Mouse (Mus musculus) limb, embryonic 14.5 days (tissue): ENCODE data around the gene Gabrg3. TPM values are rescaled to one million over a fixed set of nuclear protein-coding genes. Genes with fewer than 3 reads are reported as not detected.
"Not testable (repeated sequence)": the region's sequence is repeated elsewhere in the genome, so short reads cannot be mapped to it uniquely, and the experiment has no call there.

Source experiments
- ATAC-seq: fragments of 200-750 bp; cut with Nextera tagmentation; 2 replicates; pipeline ENCODE4 v1.8.0; 2017; ENCODE audit warnings: low read depth, moderate number of reproducible peaks, moderate TSS enrichment; ENCODE audit not compliant: low FRiP score
- DNase-seq: peaks from one replicate; pipeline ENCODE4 v3.0.0-alpha.2; 2015; ENCODE audit warnings: low spot score
- H3K27ac ChIP-seq: fragments of 300-500 bp; sonication (generic); replicated peaks from 2 replicates; pipeline ENCODE4 v1.5.1; 2014; ENCODE audit warnings: low read depth, mild to moderate bottlenecking, low read length, moderate library complexity, mixed read lengths
- H3K27me3 ChIP-seq: fragments of 300-500 bp; sonication (generic); 2 replicates; pipeline ENCODE4 v1.6.1; 2014; ENCODE audit warnings: low read length, mixed read lengths; ENCODE audit not compliant: control insufficient read depth, insufficient read depth
- H3K36me3 ChIP-seq: fragments of 300-500 bp; sonication (generic); 2 replicates; pipeline ENCODE4 v1.6.1; 2014; ENCODE audit warnings: mild to moderate bottlenecking, low read length, moderate library complexity, mixed read lengths; ENCODE audit not compliant: control insufficient read depth, insufficient read depth
- H3K4me1 ChIP-seq: fragments of 300-500 bp; sonication (generic); 2 replicates; pipeline ENCODE4 v1.6.1; 2014; ENCODE audit warnings: antibody characterized with exemption, low read length, mixed read lengths; ENCODE audit not compliant: control insufficient read depth, insufficient read depth
- H3K4me2 ChIP-seq: fragments of 300-500 bp; sonication (generic); replicated peaks from 2 replicates; pipeline ENCODE4 v1.6.1; 2014; ENCODE audit warnings: low read depth, mild to moderate bottlenecking, low read length, moderate library complexity; ENCODE audit not compliant: severe bottlenecking
- H3K4me3 ChIP-seq: fragments of 300-500 bp; sonication (generic); replicated peaks from 2 replicates; pipeline ENCODE4 v1.5.1; 2014; ENCODE audit warnings: low read length
- H3K9ac ChIP-seq: fragments of 300-500 bp; sonication (generic); 2 replicates; pipeline ENCODE4 v1.6.1; 2014; ENCODE audit warnings: mild to moderate bottlenecking, low read depth, low read length, moderate library complexity; ENCODE audit not compliant: severe bottlenecking
- H3K9me3 ChIP-seq: fragments of 300-500 bp; sonication (generic); 2 replicates; pipeline ENCODE4 v1.6.1; 2016; ENCODE audit warnings: low read length; ENCODE audit not compliant: control insufficient read depth
- POLR2A ChIP-seq: fragments of 200-500 bp; IDR thresholded peaks from 2 replicates; pipeline ENCODE4 v1.8.0; 2012; ENCODE audit warnings: inconsistent platforms, mild to moderate bottlenecking, moderate library complexity, borderline replicate concordance; ENCODE audit not compliant: insufficient read depth, insufficient read length; ENCODE audit errors: extremely low read depth
- WGBS: fragments of 180-500 bp; shearing (Covaris S2); extraction: QIAGEN DNeasy Blood & Tissue Kit; methylation state at CpG from one replicate; pipeline ENCODE4 v1.1.7; 2014; 5-methylcytosine and 5-hydroxymethylcytosine counted together
- polyA plus RNA-seq, 2 experiments: library from polyadenylated mRNA; depleted of rRNA in 1 of 2; stranded (reverse) in 1 of 2; unstranded in 1 of 2; fragments of >200 nt; fragmentation: Nextera tagmentation in 1 of 2; extraction: Ambion mirVana in 1 of 2; gene quantifications; 2 replicates each; pipeline versions ENCODE4 v1.2.1 to v1.2.3; 2012 to 2014

The Gabrg3 gene
- polyA plus RNA-seq, 2 experiments = 0.91 to 1.3 TPM

- DNase-seq = no peak
- H3K4me2 ChIP-seq = no peak overlapping the region
- H3K4me3 ChIP-seq = no peak overlapping the region
- no peak for TF ChIP-seq POLR2A
- H3K4me1 ChIP-seq = no peaks in the 10 kb centered on the region
- 81% methylated on average over 1 of the region's 1 CpGs for WGBS
- no peaks in the 10 kb centered on the region for H3K36me3 ChIP-seq
- H3K27me3 ChIP-seq = no peaks in the 10 kb centered on the region
- ATAC-seq = no peak
- no peaks in the 10 kb centered on the region for H3K9me3 ChIP-seq
- H3K27ac ChIP-seq = no peak overlapping the region
- no peak overlapping the region for H3K9ac ChIP-seq
Measured at GRCm38 (mm10) chr7:57186015-57186414, 201.0 kb downstream of the Gabrg3 start.

GRCm38 (mm10) chr7:57175891-57176545 lies 211.0 kb downstream of the Gabrg3 start:
- H3K9ac ChIP-seq, H3K4me3 ChIP-seq, H3K9me3 ChIP-seq, H3K4me1 ChIP-seq, H3K36me3 ChIP-seq, H3K27me3 ChIP-seq, H3K27ac ChIP-seq, ATAC-seq, H3K4me2 ChIP-seq, DNase-seq: not testable (repeated sequence)
- 57% methylated on average over 2 of the region's 2 CpGs for WGBS

GRCm38 (mm10) chr7:57166931-57167330 lies 220.1 kb downstream of the Gabrg3 start:
- Histone ChIP-seq H3K9ac (no peak overlapping the region), H3K4me1 (no peaks in the 10 kb centered on the region), H3K27me3 (no peaks in the 10 kb centered on the region), H3K4me3 (no peak overlapping the region), H3K27ac (no peak overlapping the region), H3K36me3 (no peaks in the 10 kb centered on the region), H3K4me2 (no peak overlapping the region), H3K9me3 (no peaks in the 10 kb centered on the region)
- no peak for ATAC-seq
- no peak for DNase-seq
- WGBS = 66% methylated on average over 3 of the region's 3 CpGs
- TF ChIP-seq POLR2A = no peak

- Histone ChIP-seq H3K27me3 (no peaks in the 10 kb centered on the region), H3K9me3 (no peaks in the 10 kb centered on the region), H3K4me1 (no peaks in the 10 kb centered on the region), H3K4me2 (no peak overlapping the region), H3K36me3 (no peaks in the 10 kb centered on the region), H3K27ac (no peak overlapping the region), H3K9ac (no peak overlapping the region), H3K4me3 (no peak overlapping the region)
- TF ChIP-seq POLR2A = no peak
- ATAC-seq = no peak
- no peak for DNase-seq
- 78% methylated on average over 3 of the region's 3 CpGs for WGBS
Measured at GRCm38 (mm10) chr7:57158211-57158610, 228.8 kb downstream of the Gabrg3 start.

GRCm38 (mm10) chr7:57153743-57154142 lies 233.2 kb downstream of the Gabrg3 start:
- H3K4me3 ChIP-seq = no peak overlapping the region
- no peak overlapping the region for H3K27ac ChIP-seq
- DNase-seq (no peak), ATAC-seq (no peak)
- no peaks in the 10 kb centered on the region for H3K4me1 ChIP-seq
- H3K4me2 ChIP-seq = no peak overlapping the region
- no peak for TF ChIP-seq POLR2A
- H3K27me3 ChIP-seq = no peaks in the 10 kb centered on the region
- no peaks in the 10 kb centered on the region for H3K9me3 ChIP-seq
- no peak overlapping the region for H3K9ac ChIP-seq
- WGBS = 56% methylated on average over 5 of the region's 5 CpGs
- no peaks in the 10 kb centered on the region for H3K36me3 ChIP-seq

DNA sequence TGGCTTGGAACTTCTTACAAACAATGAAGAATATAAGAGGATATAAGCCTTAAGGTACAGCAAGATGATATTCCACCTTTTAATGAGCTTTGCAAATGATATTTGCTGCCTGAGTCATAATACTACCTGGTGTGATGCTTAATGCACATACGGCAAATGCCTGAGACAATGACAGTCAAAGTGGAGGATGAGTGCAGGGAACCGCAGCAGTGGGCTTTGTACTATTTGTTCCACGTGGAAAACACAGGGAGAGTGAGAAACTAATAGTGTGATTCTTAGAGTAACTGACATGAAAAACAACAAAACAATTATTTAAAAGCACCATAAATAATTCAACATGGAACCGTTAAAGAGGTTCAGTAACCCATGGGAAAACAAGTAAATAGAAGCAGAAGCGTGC lies 236.2 kb downstream of the Gabrg3 start:
- WGBS = 77% methylated on average over 5 of the region's 5 CpGs

More for the DNA sequence above, 236.2 kb downstream of the Gabrg3 start:
- no peak overlapping the region for H3K4me2 ChIP-seq
- no peak for ATAC-seq
- H3K27me3 ChIP-seq = no peaks in the 10 kb centered on the region
- H3K9ac ChIP-seq = no peak overlapping the region
- no peak for TF ChIP-seq POLR2A
- DNase-seq = no peak
- no peaks in the 10 kb centered on the region for H3K36me3 ChIP-seq
- no peak overlapping the region for H3K27ac ChIP-seq
- no peaks in the 10 kb centered on the region for H3K9me3 ChIP-seq
- no peak overlapping the region for H3K4me3 ChIP-seq
- H3K4me1 ChIP-seq = no peaks in the 10 kb centered on the region
